Mouse (Mus musculus) fat pad, adult 2 months (tissue): ENCODE results near the gene Slc4a7.
"Not testable (repeated sequence)": the region's sequence is repeated elsewhere in the genome, so short reads cannot be mapped to it uniquely, and the experiment has no call there.

Experiments used
- DNase-seq: peaks from one replicate; pipeline ENCODE4 v3.0.0-alpha.2; 2011; ENCODE audit warnings: low read depth, low spot score; ENCODE audit errors: extremely low read depth

Slc4a7 gene

GRCm38 (mm10) chr14:14799861-14800260 lies 97.8 kb downstream of the Slc4a7 start:
- DNase-seq, result no peak

GRCm38 (mm10) chr14:14800332-14800731 lies 98.3 kb downstream of the Slc4a7 start:
- no peak for DNase-seq

GRCm38 (mm10) chr14:14800810-14801209 lies 98.7 kb downstream of the Slc4a7 start:
- no peak for DNase-seq

GRCm38 (mm10) chr14:14803115-14803514 lies 101.0 kb downstream of the Slc4a7 start, which contains the start of gene Nek10:
Nek10 (plus strand) TSS chr14:14803415.
- not testable (repeated sequence) for DNase-seq

GRCm38 (mm10) chr14:14803921-14804517 lies 101.9 kb downstream of the Slc4a7 start:
- DNase-seq, result no peak

- DNase-seq, result no peak
Measured at GRCm38 (mm10) chr14:14804518-14805212, 102.6 kb downstream of the Slc4a7 start.

- DNase-seq, result no peak
Measured at GRCm38 (mm10) chr14:14832520-14833240, 130.6 kb downstream of the Slc4a7 start.

GRCm38 (mm10) chr14:14833498-14833897 lies 131.4 kb downstream of the Slc4a7 start:
- DNase-seq, result no peak

GRCm38 (mm10) chr14:14834266-14834665 lies 132.2 kb downstream of the Slc4a7 start:
- DNase-seq, result no peak

GRCm38 (mm10) chr14:14837627-14838026 lies 135.5 kb downstream of the Slc4a7 start:
- DNase-seq, result no peak

- no peak for DNase-seq
Measured at GRCm38 (mm10) chr14:14838109-14838508, 136.0 kb downstream of the Slc4a7 start.

- no peak for DNase-seq
Measured at GRCm38 (mm10) chr14:14842734-14843530, 140.9 kb downstream of the Slc4a7 start.
